Mouse (Mus musculus) retina, postnatal 7 days (tissue): ENCODE data around the gene Myom1.
"Not testable (repeated sequence)": the region's sequence is repeated elsewhere in the genome, so short reads cannot be mapped to it uniquely, and the experiment has no call there.

Source experiments
- DNase-seq: peaks from one replicate; pipeline ENCODE4 v3.0.0-alpha.2; 2012; ENCODE audit warnings: low read depth, low spot score

The Myom1 gene

GRCm38 (mm10) chr17:71002081-71002743, at the start of gene Myom1:
Gene Myom1, plus strand, starts transcription at chr17:71002633.
- peak; percentile 95 for DNase-seq

- DNase-seq, result peak; percentile 16
These were observed 38.9 kb upstream of the Myom1 start for GRCm38 (mm10) chr17:70963546-70963945.

GRCm38 (mm10) chr17:70965281-70965680, 37.2 kb upstream of the Myom1 start:
- no peak for DNase-seq

- no peak for DNase-seq
These were observed 36.3 kb upstream of the Myom1 start for GRCm38 (mm10) chr17:70966126-70966525.

GRCm38 (mm10) chr17:70967191-70967590, 35.2 kb upstream of the Myom1 start:
- no peak for DNase-seq

- DNase-seq, result no peak
These were observed 34.8 kb upstream of the Myom1 start for GRCm38 (mm10) chr17:70967646-70968045.

GRCm38 (mm10) chr17:70968606-70969191, 33.7 kb upstream of the Myom1 start:
- DNase-seq, result peak; percentile 43

- no peak for DNase-seq
These were observed 31.2 kb upstream of the Myom1 start for GRCm38 (mm10) chr17:70971206-70971605.

- no peak for DNase-seq
These were observed 29.0 kb upstream of the Myom1 start for GRCm38 (mm10) chr17:70973398-70973797.

GRCm38 (mm10) chr17:70974065-70974464, 28.4 kb upstream of the Myom1 start:
- not testable (repeated sequence) for DNase-seq

- no peak for DNase-seq
These were observed 24.6 kb upstream of the Myom1 start for GRCm38 (mm10) chr17:70977799-70978198.

- DNase-seq, result no peak
These were observed 22.8 kb upstream of the Myom1 start for GRCm38 (mm10) chr17:70979345-70980223.

- DNase-seq, result no peak
These were observed 16.7 kb upstream of the Myom1 start for GRCm38 (mm10) chr17:70985501-70986354.

GRCm38 (mm10) chr17:70986355-70986740, 16.1 kb upstream of the Myom1 start:
- no peak for DNase-seq

- DNase-seq, result no peak
These were observed 15.4 kb upstream of the Myom1 start for GRCm38 (mm10) chr17:70986831-70987660.

- no peak for DNase-seq
These were observed 14.1 kb upstream of the Myom1 start for GRCm38 (mm10) chr17:70988337-70988767.

- DNase-seq, result no peak
These were observed 13.0 kb upstream of the Myom1 start for GRCm38 (mm10) chr17:70989430-70989829.

GRCm38 (mm10) chr17:70989991-70990390, 12.4 kb upstream of the Myom1 start:
- DNase-seq, result no peak

GRCm38 (mm10) chr17:70990403-70991303, 11.8 kb upstream of the Myom1 start:
- peak; percentile 63 for DNase-seq
